Mouse (Mus musculus): ENCODE results near the gene Psma3. TPM values are rescaled to one million over a fixed set of nuclear protein-coding genes. Genes with fewer than 3 reads are reported as not detected.

Gene Psma3
- total RNA-seq, 4 experiments from 2014 or later = 192 to 221 (median 205) TPM

Other genes with a start within 250 kb of the Psma3 start
- gene Frmd6, start 149.1 kb upstream of the Psma3 start, total RNA-seq (2022) = 10 to 100 TPM; 31.3 to 40.3 (median 37.5) TPM
- gene Actr10, start 36.8 kb upstream of the Psma3 start, total RNA-seq (2022) = 100 to 1,000 TPM; 149 to 186 (median 172) TPM
- 10 to 100 TPM; 30.3 to 37.8 (median 35.9) TPM for gene Arid4a, start 41.4 kb downstream of the Psma3 start, total RNA-seq (2022)
- gene Tomm20l, start 136.8 kb downstream of the Psma3 start, total RNA-seq (2022) = not detected
- 10 to 100 TPM; 52.5 to 59.5 (median 55.9) TPM for gene Timm9, start 162.1 kb downstream of the Psma3 start, total RNA-seq (2022)
- gene 2700049A03Rik, start 162.2 kb downstream of the Psma3 start, total RNA-seq (2022) = 1 to 10 TPM; 4.0 to 6.7 (median 4.8) TPM

Measured in left cerebral cortex, adult 8-10 months (tissue).